Mouse (Mus musculus) layer of hippocampus, adult 2 months (tissue): ENCODE measurements at regions not wholly inside any gene's neighbourhood (a gene's known extent, or its start where the extent isn't known, plus 50 kb on each side); places are given as distances from the start of the nearest gene placed in this dataset.
A peak's percentile ranks its signal among the peaks of the same experiment; 100 is the strongest.
"Not testable (repeated sequence)": the region's sequence is repeated elsewhere in the genome, so short reads cannot be mapped to it uniquely, and the experiment has no call there.

Source experiments
- DNase-seq, 2 experiments: peaks; one replicate each; pipeline ENCODE4 v3.0.0; 2022; ENCODE audit warnings: low spot score in 2 of 2
- H3K27ac ChIP-seq: fragments of 200-600 bp; 2 replicates; pipeline ENCODE4 v1.8.1; 2022
- H3K4me3 ChIP-seq: fragments of 200-600 bp; 2 replicates; pipeline ENCODE4 v1.8.1; 2022; ENCODE audit warnings: mild to moderate bottlenecking
- CTCF ChIP-seq: fragments of 200-600 bp; conservative IDR thresholded peaks from 2 replicates; pipeline ENCODE4 v1.8.1; 2022; ENCODE audit warnings: antibody characterized with exemption, mild to moderate bottlenecking, moderate library complexity

- Histone ChIP-seq H3K27ac (peak overlapping the region; percentile 67), H3K4me3 (peak overlapping the region; percentile 62)
- no peak for TF ChIP-seq CTCF
- peak; percentile 18 to 65 for DNase-seq
These were observed 109.0 kb upstream of the Olfr1324 start for GRCm38 (mm10) chrX:50537122-50537784.

GRCm38 (mm10) chrX:50504047-50504446 is 75.7 kb upstream of the Olfr1324 start:
- Histone ChIP-seq H3K4me3 (no peak overlapping the region), H3K27ac (no peak overlapping the region)
- peak; percentile 76 for TF ChIP-seq CTCF
- DNase-seq = no peak

GRCm38 (mm10) chrX:50501181-50501580 is 72.9 kb upstream of the Olfr1324 start:
- peak in 1 of 2 experiments; percentile 2 for DNase-seq
- TF ChIP-seq CTCF = peak; percentile 71
- no peak overlapping the region for H3K27ac ChIP-seq
- H3K4me3 ChIP-seq = no peak overlapping the region

GRCm38 (mm10) chrX:50490477-50490967 is 62.2 kb upstream of the Olfr1324 start:
- not testable (repeated sequence) for H3K4me3 ChIP-seq, H3K27ac ChIP-seq, DNase-seq
